Mouse (Mus musculus) cerebellum, adult 2 months (tissue): ENCODE results near the gene Cks1b. TPM values are rescaled to one million over a fixed set of nuclear protein-coding genes. Genes with fewer than 3 reads are reported as not detected.
A peak's percentile ranks its signal among the peaks of the same experiment; 100 is the strongest.

Experiments used
- DNase-seq, 2 experiments: peaks; one replicate each; pipeline ENCODE4 v3.0.0; 2021
- H3K27ac ChIP-seq: fragments of 200-500 bp; 2 replicates; pipeline ENCODE4 v1.5.1; 2012; ENCODE audit warnings: low read length, control low read depth, inconsistent platforms; ENCODE audit not compliant: insufficient read depth
- H3K27me3 ChIP-seq: fragments of 200-500 bp; 2 replicates; pipeline ENCODE4 v1.6.1; 2012; ENCODE audit warnings: inconsistent platforms, mild to moderate bottlenecking, low read length, moderate library complexity; ENCODE audit not compliant: control insufficient read depth, insufficient read depth
- H3K4me1 ChIP-seq: fragments of 200-500 bp; 2 replicates; pipeline ENCODE4 v1.6.1; 2011; ENCODE audit warnings: low read length; ENCODE audit not compliant: control insufficient read depth, insufficient read depth
- H3K4me3 ChIP-seq: fragments of 200-500 bp; replicated peaks from 2 replicates; pipeline ENCODE3; 2011; ENCODE audit warnings: mild to moderate bottlenecking, low read depth, low read length, control low read depth; ENCODE audit not compliant: insufficient read depth
- CTCF ChIP-seq: fragments of 200-500 bp; IDR thresholded peaks from 2 replicates; pipeline ENCODE4 v1.5.1; 2011; ENCODE audit warnings: low read depth, mild to moderate bottlenecking, control low read depth, low read length, moderate library complexity, borderline replicate concordance; ENCODE audit not compliant: insufficient read depth
- POLR2A ChIP-seq: fragments of 200-500 bp; IDR thresholded peaks from 2 replicates; pipeline ENCODE4 v1.6.1; 2011; ENCODE audit warnings: low read length, control low read depth, borderline replicate concordance; ENCODE audit not compliant: insufficient read depth
- WGBS: fragments of 180-500 bp; shearing (Covaris S2); methylation state at CpG from one replicate; pipeline ENCODE4 v1.1.7; 2018; 5-methylcytosine and 5-hydroxymethylcytosine counted together
- polyA plus RNA-seq: library from polyadenylated mRNA; depleted of rRNA; stranded (reverse); fragments of >200 nt; gene quantifications from 2 replicates; pipeline ENCODE4 v1.2.3, GENCODE M21; 2012

The Cks1b gene
- polyA plus RNA-seq, 1 experiment, result 7.0 TPM

DNA sequence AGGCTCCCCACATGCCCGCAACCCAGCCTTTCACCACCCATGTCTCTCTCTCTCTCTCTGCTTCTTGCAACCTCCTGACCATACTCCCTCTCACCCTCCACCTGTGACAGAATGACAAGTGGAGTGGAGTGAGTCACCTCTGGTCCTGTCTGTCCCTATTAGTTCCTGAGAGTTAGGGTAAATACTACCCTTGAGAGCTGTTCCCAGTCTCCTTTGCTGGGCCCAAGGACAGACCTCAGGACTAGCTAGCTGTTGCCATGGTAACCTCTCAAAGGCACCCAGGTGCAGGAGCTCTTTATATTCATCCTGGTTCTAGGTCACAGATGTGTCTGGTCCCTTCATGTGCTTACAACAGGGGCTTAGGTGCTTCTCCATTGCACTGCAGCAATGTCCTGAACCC lies 33.7 kb upstream of the Cks1b start:
- no peak for TF ChIP-seq POLR2A
- TF ChIP-seq CTCF, result no peak

DNA sequence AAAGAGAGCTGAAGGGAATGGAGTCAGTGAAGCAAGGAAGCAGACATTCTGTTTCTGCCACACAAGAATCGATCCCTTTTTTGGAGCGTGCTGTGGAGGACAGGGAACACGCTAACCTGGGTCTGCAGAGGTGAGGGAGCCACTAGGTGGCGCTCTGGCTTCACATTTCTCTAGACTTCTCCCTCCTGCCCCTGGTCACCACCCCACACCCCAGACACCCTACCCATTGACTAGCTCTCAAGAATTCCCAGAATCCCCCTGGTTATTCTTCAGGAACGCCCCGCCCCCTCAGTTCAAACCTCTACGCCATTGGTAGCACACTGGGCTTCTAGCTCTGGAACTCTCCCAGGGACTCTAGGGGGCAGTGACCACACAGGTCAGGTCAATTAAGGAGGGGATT lies 31.4 kb upstream of the Cks1b start:
- H3K4me3 ChIP-seq, result no peak overlapping the region
- peaks cover 4% of the 10 kb centered on the region; the same call in 1 of the 2 replicates for H3K4me1 ChIP-seq
- no peaks in the 10 kb centered on the region for H3K27me3 ChIP-seq
- WGBS, result 22% methylated on average over 7 of the region's 7 CpGs
- peak; percentile 90 for TF ChIP-seq CTCF
- TF ChIP-seq POLR2A, result no peak
- H3K27ac ChIP-seq, result no peak overlapping the region
- peak; percentile 65 to 76 for DNase-seq

More for the DNA sequence above, 33.7 kb upstream of the Cks1b start:
- Histone ChIP-seq H3K27ac (no peak overlapping the region), H3K4me3 (no peak overlapping the region), H3K27me3 (no peaks in the 10 kb centered on the region), H3K4me1 (peaks cover 4% of the 10 kb centered on the region; the same call in 1 of the 2 replicates)
- no peak for DNase-seq
- 97% methylated on average over 1 of the region's 1 CpGs for WGBS

DNA sequence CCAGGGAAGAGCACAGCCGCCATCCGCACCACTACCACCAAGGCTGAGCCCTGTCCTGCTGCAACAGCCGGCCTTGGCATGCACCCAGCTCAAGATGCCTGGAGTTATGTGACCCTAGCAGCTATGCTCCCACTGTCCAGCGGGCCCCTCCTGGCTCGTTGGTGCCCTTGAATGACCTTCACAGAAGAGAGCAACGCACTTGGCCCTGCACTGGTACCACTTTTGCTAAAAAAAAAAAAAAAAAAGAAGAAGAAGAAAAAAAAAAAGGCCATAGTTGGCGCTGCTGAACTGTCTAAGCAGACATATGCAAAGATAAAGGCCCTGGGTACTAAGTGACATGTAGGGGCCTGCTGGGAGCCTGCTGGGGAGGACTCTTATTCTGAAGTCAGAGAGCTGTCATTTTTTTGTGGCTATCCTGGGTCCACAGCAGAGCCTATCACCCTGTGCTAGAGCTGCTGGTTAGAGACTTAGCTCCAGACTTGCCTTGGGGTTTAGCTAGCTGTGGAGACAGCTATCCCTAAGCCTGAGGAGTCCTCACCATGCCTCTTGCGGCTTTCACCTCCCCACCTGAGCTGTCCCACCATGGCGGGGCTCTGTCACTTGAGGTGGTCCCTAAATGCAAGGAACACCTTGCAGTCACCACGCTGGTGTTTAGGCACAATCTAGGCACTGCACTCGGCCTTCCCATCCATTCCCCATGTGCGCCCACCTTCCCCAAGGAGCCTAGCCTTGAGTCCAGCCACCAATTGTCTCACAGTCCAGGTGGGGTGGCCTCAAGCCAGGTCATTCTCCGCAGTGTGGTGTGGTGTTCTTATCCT lies 30.7 kb upstream of the Cks1b start:
- Histone ChIP-seq H3K27me3 (no peaks in the 10 kb centered on the region), H3K27ac (no peak overlapping the region), H3K4me3 (no peak overlapping the region), H3K4me1 (peaks cover 4% of the 10 kb centered on the region; the same call in 1 of the 2 replicates)
- TF ChIP-seq CTCF, result no peak
- no peak for TF ChIP-seq POLR2A
- DNase-seq, result no peak
- 54% methylated on average over 13 of the region's 13 CpGs for WGBS

DNA sequence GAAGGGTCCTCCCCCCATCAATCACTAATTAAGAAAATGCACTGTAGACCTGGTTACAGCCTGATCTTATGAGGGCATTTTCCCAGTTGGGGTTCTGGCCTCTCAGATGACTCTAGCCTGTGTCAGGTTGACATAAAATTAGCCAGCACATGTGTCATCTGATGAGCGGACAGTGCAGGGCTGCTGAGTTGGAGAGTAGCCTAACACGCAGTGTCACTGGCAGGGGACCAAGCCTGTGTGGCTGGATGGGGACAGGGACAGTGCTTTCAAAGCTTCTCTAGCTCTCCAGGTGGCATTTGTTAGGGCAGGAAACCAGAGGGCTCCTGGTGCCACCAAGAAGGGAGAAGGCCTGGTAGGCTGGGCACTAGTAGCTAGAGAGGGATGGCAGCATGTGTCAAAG lies 22.5 kb upstream of the Cks1b start:
- Histone ChIP-seq H3K27me3 (no peaks in the 10 kb centered on the region), H3K27ac (no peak overlapping the region), H3K4me1 (peaks cover 3% of the 10 kb centered on the region; the same call in 1 of the 2 replicates), H3K4me3 (no peak overlapping the region)
- TF ChIP-seq CTCF (no peak), POLR2A (no peak)
- no peak for DNase-seq
- WGBS, result 37% methylated on average over 2 of the region's 2 CpGs

DNA sequence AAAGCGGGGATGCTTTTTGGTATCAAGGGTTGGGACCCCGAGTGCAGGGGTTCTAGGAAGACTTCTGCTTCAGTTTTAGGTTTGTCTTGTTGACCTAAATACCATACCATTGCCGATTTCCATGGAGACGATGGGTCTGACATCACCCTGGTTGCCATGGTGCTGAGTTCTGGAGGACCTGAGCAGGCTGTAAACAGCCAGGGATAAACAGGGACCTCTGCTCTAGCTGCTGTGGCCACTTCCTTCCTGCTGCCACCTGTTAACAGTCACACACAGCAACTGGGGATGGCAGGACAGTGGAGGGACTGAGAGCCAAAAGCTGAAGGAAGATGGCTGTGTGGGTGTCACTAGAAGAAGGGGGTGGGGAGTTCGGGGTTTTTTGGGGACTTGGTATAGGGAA lies 19.1 kb upstream of the Cks1b start:
- Histone ChIP-seq H3K4me1 (peaks cover 8% of the 10 kb centered on the region; the same call in 1 of the 2 replicates), H3K27ac (no peak overlapping the region), H3K4me3 (no peak overlapping the region), H3K27me3 (no peaks in the 10 kb centered on the region)
- 23% methylated on average over 5 of the region's 5 CpGs for WGBS
- DNase-seq, result no peak
- TF ChIP-seq POLR2A (no peak), CTCF (no peak)

DNA sequence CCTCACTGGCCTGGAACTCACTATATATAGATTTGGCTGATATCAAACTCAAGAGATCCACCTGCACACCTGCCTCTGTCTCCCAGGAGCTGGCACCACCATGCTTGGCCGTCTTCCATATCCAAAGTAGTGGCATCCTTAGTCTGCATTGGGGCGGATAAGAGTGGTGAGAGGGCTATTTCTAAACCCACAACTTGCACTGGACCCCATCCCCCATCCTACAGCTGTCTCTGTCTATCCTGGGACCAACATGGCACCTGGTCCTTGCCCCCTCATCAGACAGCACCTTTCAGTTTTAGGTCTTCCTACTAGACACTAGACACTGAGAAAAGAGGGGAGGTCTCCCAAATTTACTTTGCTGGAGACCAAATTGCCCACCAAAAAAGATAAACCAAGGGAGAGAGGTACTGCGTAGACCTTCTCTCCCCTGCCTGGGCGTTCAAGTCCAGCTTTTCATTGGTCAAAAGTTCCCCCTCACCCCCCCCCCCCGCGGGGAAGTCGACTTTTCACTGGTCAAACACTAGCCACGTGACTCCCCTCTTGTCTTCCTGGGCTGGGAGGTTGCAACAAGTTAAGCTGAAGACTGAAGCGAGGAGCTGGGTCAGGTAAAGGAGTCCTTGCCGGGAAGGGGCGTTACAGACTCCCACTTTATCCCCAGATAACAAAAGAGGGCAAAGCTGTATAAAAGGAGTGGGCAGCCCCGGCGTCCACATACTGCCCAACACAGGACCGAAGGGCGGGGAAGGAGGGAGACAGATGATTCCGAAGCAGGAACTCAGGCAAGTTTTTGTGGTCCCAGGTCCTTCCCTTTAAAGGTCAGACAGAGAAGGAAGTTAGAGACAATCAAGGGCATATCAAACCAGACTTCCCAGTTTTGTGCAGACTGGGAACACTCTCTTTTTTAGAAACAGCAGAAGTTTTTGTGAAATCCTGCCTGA lies 18.3 kb upstream of the Cks1b start, which contains the start of gene Pbxip1:
TSS of gene Pbxip1 (plus strand) at position 531 of the 938 bp plus-strand sequence.
- DNase-seq, result no peak
- peak within 1 kb of the TSS; percentile 24 for H3K4me3 ChIP-seq
- H3K27me3 ChIP-seq, result no peaks in the 10 kb centered on the region
- H3K27ac ChIP-seq, result no peak within 1 kb of the TSS
- H3K4me1 ChIP-seq, result peaks cover 13% of the 10 kb centered on the region
- WGBS, result 10% methylated on average over 16 of the region's 16 CpGs
- TF ChIP-seq POLR2A (no peak), CTCF (no peak)

DNA sequence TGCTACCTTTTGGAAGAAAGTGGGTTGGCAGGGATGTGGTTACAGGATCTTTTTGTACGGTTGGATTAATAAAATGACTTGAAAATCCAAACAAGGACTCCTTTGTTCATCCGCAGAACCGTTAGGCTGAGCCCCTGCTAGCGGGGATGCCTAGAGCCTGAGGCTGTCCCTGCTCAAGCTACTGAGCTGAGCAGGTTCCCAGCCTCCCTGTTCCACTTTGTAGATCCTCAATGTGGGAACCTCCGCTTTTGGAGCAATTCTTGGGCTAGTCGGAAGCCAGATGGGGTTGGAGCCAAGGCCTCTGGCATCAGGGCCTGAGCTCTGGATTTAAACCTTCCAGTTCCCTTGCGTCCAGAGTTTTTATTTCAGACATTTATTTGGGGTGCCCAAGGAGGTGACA lies 16.9 kb upstream of the Cks1b start:
- TF ChIP-seq POLR2A (no peak), CTCF (no peak)
- DNase-seq, result no peak
- no peak overlapping the region for H3K27ac ChIP-seq
- H3K4me3 ChIP-seq, result no peak overlapping the region
- WGBS, result 33% methylated on average over 7 of the region's 7 CpGs
- H3K27me3 ChIP-seq, result no peaks in the 10 kb centered on the region
- H3K4me1 ChIP-seq, result peaks cover 16% of the 10 kb centered on the region
